Mouse (Mus musculus) forebrain, embryonic 10.5 days (tissue): ENCODE results near the gene Kcnn3. TPM values are rescaled to one million over a fixed set of nuclear protein-coding genes. Genes with fewer than 3 reads are reported as not detected.
A peak's percentile ranks its signal among the peaks of the same experiment; 100 is the strongest.

Source experiments
- DNase-seq: peaks from one replicate; pipeline ENCODE4 v3.0.0-alpha.2; 2017; ENCODE audit warnings: low spot score; ENCODE audit errors: extremely low spot score
- H3K27ac ChIP-seq: fragments of 300-500 bp; sonication (generic); 2 replicates; pipeline ENCODE4 v1.5.1; 2016; ENCODE audit warnings: mild to moderate bottlenecking
- H3K27me3 ChIP-seq: fragments of 300-500 bp; sonication (generic); 2 replicates; pipeline ENCODE4 v1.6.1; 2016; ENCODE audit warnings: mild to moderate bottlenecking; ENCODE audit not compliant: poor library complexity, severe bottlenecking
- H3K36me3 ChIP-seq: fragments of 300-500 bp; sonication (generic); replicated peaks from 2 replicates; pipeline ENCODE4 v1.6.1; 2016; ENCODE audit warnings: mild to moderate bottlenecking, moderate library complexity
- H3K4me1 ChIP-seq: fragments of 300-500 bp; sonication (generic); 2 replicates; pipeline ENCODE4 v1.6.1; 2016
- H3K4me3 ChIP-seq: fragments of 300-500 bp; sonication (generic); 2 replicates; pipeline ENCODE4 v1.5.1; 2016; ENCODE audit warnings: mild to moderate bottlenecking, moderate library complexity
- H3K9me3 ChIP-seq: fragments of 300-500 bp; sonication (generic); 2 replicates; pipeline ENCODE4 v1.6.1; 2016; ENCODE audit warnings: mild to moderate bottlenecking, moderate library complexity
- WGBS: fragments of 180-500 bp; shearing (Covaris S2); methylation state at CpG from one replicate; pipeline ENCODE4 v1.1.7; 2016; 5-methylcytosine and 5-hydroxymethylcytosine counted together
- polyA plus RNA-seq: library from polyadenylated mRNA; unstranded; fragments of >200 nt; fragmentation: Nextera tagmentation; extraction: Ambion mirVana; gene quantifications from 2 replicates; pipeline ENCODE4 v1.2.1, GENCODE M21; 2016

Kcnn3 gene
- polyA plus RNA-seq, 1 experiment from 2014 or later, result 0.81 TPM

DNA sequence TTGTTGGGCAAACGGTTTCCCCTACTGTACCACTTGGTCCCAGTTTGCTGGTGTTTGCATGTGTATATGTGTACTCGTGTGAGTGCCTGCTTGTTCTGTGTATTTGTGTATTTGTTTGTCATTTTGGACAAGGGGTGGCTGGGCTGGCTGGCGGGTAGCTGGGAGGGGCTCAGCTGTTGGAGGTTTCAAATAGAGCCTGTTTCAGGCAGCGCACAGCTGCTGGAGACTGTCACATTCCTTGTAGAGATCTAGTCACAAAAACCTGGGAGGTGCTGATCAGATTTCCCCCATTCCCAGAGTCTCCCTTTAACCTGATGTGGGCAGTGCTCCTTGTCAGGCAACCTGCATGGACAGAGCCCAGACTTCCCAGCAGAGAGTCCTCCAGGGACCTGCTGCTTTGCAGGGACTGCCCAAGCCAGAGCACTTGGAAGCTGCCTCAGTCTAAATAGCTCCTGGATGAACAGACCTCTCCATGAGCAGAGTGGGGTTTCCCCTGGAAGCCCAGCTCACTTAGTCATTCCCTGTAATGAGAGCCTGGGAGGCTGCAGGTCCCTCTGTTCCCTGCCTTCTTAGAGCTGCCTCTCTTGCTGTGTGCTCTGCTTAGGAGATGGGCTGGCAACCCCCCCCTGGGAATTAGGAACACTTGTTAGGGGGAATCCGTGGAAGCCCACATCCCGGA, 2.6 kb downstream of the Kcnn3 start:
- Histone ChIP-seq H3K36me3 (no peaks in the 10 kb centered on the region), H3K9me3 (no peaks in the 10 kb centered on the region), H3K4me3 (peak overlapping the region; percentile 60), H3K27ac (no peak overlapping the region), H3K4me1 (peaks cover 50% of the 10 kb centered on the region), H3K27me3 (peaks cover 61% of the 10 kb centered on the region)
- no peak for DNase-seq
- WGBS, result 36% methylated on average over 6 of the region's 6 CpGs

DNA sequence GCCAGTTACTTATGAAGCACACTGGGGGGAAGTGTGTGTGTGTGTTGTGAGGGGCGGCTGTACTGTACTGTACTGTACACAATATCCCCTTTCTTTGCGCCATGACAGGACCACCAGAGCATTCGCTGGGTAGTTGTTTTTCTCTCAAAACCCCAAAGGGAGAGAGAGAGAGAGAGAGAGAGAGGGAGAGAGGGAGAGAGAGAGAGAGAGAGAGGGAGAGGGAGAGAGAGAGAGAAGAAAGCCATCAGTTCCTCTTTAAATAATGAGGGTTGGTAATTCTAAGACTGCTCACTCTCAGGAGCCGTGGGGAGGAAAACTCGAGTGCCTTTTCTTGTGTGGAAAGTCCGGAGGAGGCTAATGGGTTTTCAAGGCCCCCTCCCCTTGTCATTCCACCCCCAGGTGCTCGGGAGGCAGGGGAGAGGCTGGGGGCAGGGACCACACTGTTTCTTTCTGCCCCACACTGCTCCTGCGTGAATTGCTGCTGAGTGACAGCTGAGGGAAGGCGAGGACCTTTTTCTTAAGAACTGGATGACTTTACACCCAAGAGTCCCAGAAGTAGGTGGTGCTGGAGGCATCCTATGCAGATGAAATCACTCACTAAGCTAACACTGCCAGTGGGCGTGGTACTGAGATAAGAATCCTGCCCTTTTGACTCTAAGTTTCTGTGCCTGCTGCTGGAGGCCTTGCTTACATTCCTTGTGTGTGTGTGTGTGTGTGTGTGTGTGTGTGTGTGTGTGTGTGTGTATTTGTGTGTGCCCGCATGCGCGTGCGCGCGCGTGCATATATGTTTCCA, 6.5 kb downstream of the Kcnn3 start:
- peaks cover 34% of the 10 kb centered on the region for H3K27me3 ChIP-seq
- H3K36me3 ChIP-seq, result no peaks in the 10 kb centered on the region
- no peaks in the 10 kb centered on the region for H3K9me3 ChIP-seq
- no peak overlapping the region for H3K4me3 ChIP-seq
- peaks cover 29% of the 10 kb centered on the region for H3K4me1 ChIP-seq
- no peak for DNase-seq
- WGBS, result 72% methylated on average over 17 of the region's 17 CpGs
- no peak overlapping the region for H3K27ac ChIP-seq

DNA sequence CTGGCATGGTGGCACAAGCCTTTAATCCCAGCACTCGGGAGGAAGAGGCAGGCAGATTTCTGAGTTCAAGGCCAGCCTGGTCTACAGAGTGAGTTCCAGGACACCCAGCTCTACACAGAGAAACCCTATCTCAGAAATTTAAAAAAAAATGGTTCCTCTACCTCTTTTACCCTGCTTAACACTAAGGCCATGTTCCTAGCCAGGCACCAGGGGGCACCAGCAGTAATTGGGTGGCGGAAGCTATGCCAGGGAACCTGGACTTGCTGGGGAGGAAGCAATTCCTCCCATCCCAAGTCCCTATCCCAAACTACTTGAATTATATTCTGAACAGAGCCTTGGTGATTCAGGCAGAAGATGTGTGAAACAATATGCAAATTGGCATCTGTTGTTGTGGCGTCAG, 9.8 kb downstream of the Kcnn3 start:
- DNase-seq, result no peak
- H3K9me3 ChIP-seq, result no peaks in the 10 kb centered on the region
- H3K4me1 ChIP-seq, result peaks cover 14% of the 10 kb centered on the region
- H3K36me3 ChIP-seq, result no peaks in the 10 kb centered on the region
- 84% methylated on average over 3 of the region's 3 CpGs for WGBS
- no peak overlapping the region for H3K27ac ChIP-seq
- H3K4me3 ChIP-seq, result no peak overlapping the region
- 0 out of 2 replicates have a peak, but pooled peaks cover 6% of the 10 kb centered on the region for H3K27me3 ChIP-seq

DNA sequence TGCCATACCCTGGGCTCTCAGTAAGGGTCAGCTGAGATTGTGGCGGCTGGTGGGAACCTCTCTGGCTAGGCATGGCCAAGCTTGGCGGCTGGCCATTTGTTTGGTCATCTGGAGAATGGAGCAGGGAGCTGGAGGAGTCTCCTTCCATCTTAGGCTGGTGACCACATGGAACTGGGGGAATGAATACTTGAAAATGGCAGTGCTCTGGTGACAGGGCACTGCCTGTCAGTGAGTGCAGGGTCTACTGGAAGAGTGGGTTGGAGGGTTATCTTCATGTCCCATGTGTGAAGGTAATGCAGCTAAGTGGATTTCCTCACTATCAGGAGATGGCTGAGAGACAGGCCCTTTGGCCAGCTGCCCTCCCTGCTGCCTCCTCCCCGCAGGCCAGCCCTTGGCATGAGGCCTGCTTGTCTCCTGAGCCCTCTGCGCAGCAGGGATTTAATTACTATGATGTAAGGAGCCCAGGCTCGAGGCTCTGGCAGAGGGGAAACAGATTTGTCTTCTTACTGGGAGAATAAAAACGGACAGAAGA, 14.7 kb downstream of the Kcnn3 start:
- H3K4me3 ChIP-seq, result no peak overlapping the region
- DNase-seq, result no peak
- H3K4me1 ChIP-seq, result peaks cover 3% of the 10 kb centered on the region
- H3K9me3 ChIP-seq, result no peaks in the 10 kb centered on the region
- H3K36me3 ChIP-seq, result no peaks in the 10 kb centered on the region
- no peaks in the 10 kb centered on the region for H3K27me3 ChIP-seq
- 62% methylated on average over 6 of the region's 6 CpGs for WGBS
- no peak overlapping the region for H3K27ac ChIP-seq

DNA sequence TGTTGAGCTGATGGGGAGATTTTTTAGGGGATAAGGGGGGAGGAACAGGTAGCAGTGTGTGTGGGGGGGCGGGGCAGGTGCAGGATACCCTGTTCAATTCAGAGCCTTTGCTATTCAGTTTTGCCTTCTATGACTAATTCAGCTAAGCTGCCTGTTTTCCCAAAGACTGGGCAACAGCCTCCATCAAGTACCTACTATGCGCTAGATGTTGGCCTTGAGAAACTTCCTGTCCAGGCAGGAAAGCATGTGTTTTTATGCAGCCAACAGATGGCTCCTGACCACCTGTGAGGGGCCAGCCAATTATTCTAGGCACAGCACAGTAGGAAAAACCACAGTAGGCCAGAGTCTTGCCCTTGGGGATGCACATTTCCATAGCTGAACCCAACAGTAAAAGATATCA, 15.2 kb downstream of the Kcnn3 start:
- WGBS, result 88% methylated on average over 2 of the region's 2 CpGs
- Histone ChIP-seq H3K9me3 (no peaks in the 10 kb centered on the region), H3K4me3 (no peak overlapping the region), H3K27ac (no peak overlapping the region), H3K36me3 (no peaks in the 10 kb centered on the region), H3K4me1 (peaks cover 3% of the 10 kb centered on the region), H3K27me3 (no peaks in the 10 kb centered on the region)
- DNase-seq, result no peak

DNA sequence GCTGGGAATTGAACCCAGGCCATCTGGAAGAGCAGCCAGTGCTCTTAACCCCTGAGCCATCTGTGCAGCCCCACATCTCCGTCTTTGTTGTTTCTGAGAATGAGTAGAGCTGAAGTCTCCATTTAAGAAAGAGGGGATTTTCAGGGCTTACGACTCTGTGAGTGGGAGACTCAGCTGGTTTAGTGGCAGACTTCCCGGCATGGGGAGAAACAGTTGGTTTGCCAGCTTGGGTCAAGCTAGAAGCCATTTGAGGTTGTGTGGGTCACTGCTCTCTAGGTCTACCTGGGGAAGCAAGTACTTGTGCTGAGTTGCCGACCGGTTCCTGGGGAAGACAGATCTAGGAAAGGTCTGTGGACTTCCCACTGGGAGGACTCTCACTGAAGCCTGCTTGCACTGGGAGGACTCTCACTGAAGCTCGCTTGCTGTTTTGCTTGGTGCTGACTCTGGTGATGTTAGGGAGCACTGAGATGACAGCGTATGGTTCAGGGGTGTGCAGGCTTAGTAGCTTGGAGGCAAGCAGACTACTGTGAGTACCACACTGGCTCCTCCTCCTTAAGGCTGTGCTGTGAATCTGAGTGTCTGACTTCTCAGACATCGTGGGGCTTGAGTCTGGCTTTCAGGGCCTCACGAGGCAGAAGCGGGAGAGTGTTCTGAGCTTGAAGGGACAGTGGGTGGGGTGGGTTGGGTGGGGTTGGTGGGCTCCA, 19.2 kb downstream of the Kcnn3 start:
- WGBS, result 87% methylated on average over 10 of the region's 10 CpGs
- no peak overlapping the region for H3K4me3 ChIP-seq
- peaks cover 7% of the 10 kb centered on the region for H3K4me1 ChIP-seq
- no peak for DNase-seq
- no peaks in the 10 kb centered on the region for H3K9me3 ChIP-seq
- no peaks in the 10 kb centered on the region for H3K27me3 ChIP-seq
- no peaks in the 10 kb centered on the region for H3K36me3 ChIP-seq
- H3K27ac ChIP-seq, result no peak overlapping the region

DNA sequence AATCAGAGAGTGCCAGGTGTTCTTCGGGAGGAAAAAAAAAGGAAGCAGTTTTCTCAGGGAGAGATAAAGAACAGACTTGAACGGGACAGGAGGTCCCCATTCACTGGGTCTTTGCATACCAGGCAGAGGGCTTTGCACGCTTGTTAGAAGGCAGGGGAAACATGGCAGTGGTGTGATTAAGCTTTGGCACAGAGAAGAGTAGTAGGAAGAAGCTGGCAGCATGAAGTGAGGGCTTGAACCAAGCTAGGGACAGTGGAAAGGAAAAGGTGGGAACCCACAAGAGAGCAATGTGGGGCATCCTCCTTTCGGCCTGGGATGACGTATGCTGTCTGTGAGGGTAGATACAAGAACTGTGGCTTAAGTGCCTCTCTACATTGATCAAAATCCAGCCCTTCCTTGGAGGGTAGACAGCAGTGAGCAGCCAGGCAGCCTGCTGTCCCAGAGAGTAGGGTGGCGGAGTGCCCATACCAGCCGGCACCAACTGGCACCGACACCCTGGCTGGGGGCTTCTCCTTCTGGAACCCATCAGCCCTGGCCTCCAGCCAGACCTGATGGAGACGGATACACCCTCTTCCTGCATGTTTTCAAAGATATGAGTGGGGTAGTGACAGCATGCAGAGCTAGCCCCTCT, 19.9 kb downstream of the Kcnn3 start:
- Histone ChIP-seq H3K4me3 (no peak overlapping the region), H3K27ac (no peak overlapping the region), H3K4me1 (peaks cover 5% of the 10 kb centered on the region), H3K9me3 (no peaks in the 10 kb centered on the region), H3K36me3 (no peaks in the 10 kb centered on the region), H3K27me3 (no peaks in the 10 kb centered on the region)
- DNase-seq, result no peak
- WGBS, result 80% methylated on average over 9 of the region's 9 CpGs

DNA sequence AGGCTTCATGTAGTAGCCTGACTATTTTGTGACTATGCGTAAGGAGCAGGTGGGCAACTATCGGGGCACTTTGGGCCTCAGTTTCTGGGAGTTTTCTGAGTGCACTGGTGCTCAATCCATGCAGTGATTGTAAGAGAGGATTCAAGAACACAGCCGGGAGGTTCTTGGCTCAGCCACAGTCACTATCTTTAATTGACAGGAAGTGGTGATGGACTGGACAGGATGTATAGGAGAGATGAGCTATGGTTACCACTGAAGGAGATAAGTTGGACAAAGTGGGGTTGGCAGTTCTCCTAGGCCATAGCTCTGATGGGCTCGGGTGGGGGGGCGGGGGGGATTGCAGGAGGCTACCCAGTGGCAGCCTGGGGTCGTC, 20.4 kb downstream of the Kcnn3 start:
- H3K4me3 ChIP-seq, result no peak overlapping the region
- H3K36me3 ChIP-seq, result no peaks in the 10 kb centered on the region
- H3K27ac ChIP-seq, result no peak overlapping the region
- 90% methylated on average over 6 of the region's 6 CpGs for WGBS
- H3K4me1 ChIP-seq, result peaks cover 4% of the 10 kb centered on the region; the same call in 1 of the 2 replicates
- no peaks in the 10 kb centered on the region for H3K9me3 ChIP-seq
- no peak for DNase-seq
- H3K27me3 ChIP-seq, result no peaks in the 10 kb centered on the region

DNA sequence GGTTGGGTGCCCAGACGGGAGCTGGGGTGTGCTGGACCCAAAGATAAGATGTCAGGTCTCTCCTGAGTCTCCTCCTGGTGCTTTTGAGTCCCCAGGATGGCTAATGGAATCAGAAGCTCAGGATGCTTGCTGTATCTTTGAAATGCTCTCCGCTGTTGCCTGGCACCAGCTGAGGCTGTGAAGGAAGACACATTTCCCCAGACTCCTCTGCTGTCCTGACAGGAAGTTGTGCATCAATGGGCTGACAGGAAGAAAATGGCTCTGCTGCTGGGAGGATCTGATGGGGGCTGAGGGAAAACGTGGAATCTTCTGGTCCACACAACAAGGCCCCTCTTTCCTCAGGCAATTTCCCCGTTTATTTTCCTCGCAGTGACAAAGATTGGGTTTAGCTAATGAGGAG, 27.0 kb downstream of the Kcnn3 start:
- Histone ChIP-seq H3K27me3 (no peaks in the 10 kb centered on the region), H3K27ac (no peak overlapping the region), H3K36me3 (no peaks in the 10 kb centered on the region), H3K4me1 (peaks cover 4% of the 10 kb centered on the region; the same call in 1 of the 2 replicates), H3K4me3 (no peak overlapping the region), H3K9me3 (no peaks in the 10 kb centered on the region)
- WGBS, result 60% methylated on average over 5 of the region's 5 CpGs
- no peak for DNase-seq

DNA sequence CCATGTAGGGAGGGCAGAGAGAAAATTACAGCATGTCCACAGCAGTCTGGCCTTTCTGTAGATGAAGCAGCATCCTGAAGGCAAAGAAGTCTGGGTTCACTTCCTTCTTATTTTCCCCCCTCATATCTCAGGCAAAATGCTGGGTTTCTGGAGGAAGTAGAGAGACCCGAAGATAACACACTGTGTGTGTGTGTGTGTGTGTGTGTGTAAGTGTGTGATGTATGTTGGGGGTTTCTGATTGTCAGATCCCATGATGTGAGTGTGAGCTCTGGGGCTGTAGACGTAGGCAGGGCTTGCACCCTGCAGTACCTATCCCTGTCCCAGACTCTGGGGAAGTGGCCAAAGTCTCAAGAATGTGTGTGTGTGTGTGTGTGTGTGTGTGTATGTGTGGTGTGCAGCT, 28.8 kb downstream of the Kcnn3 start:
- WGBS, result 93% methylated on average over 2 of the region's 2 CpGs
- Histone ChIP-seq H3K4me1 (no peaks in the 10 kb centered on the region), H3K4me3 (no peak overlapping the region), H3K27ac (no peak overlapping the region), H3K9me3 (no peaks in the 10 kb centered on the region), H3K36me3 (no peaks in the 10 kb centered on the region), H3K27me3 (no peaks in the 10 kb centered on the region)
- no peak for DNase-seq

DNA sequence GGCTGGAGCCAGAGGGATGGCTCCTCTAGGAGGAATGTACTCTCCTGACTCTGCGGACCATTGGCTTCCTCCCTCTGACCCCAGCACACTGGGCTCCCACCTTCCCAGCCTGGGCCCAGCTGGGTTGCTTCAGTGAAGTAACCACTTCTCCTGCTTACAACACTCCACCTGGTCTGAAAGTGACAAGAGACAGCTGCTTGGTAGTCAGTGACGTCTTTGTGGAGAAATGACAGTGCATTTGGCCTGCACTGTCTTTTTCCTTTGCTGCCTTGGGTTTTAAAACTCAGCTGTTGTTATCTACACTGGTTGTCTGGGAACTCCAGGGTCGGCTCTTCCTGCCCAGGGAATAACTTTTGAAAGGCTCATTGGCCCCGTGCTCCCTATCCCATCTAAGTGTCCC, 29.5 kb downstream of the Kcnn3 start:
- H3K4me3 ChIP-seq, result no peak overlapping the region
- 75% methylated on average over 4 of the region's 4 CpGs for WGBS
- DNase-seq, result no peak
- H3K9me3 ChIP-seq, result no peaks in the 10 kb centered on the region
- no peaks in the 10 kb centered on the region for H3K36me3 ChIP-seq
- no peaks in the 10 kb centered on the region for H3K4me1 ChIP-seq
- no peak overlapping the region for H3K27ac ChIP-seq
- H3K27me3 ChIP-seq, result no peaks in the 10 kb centered on the region

DNA sequence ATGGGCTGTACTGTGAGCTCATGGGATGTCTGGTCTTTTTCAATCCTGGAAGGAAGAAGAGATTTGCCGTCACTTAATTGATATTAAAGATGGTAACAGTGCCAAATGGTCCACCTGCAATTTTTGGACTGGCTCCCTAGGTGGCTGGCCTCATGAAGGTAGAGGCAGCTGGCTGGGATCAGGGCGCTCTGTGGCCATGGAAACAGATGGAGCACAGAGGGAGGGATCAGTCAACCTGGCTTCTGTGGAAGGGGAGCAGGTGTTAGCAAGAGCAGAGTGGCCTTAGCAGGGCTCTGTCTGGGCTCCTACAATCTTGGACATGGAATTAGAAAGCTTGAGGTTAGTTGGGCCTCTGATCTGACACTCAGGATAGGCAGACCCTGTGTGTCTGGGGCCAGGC, 31.9 kb downstream of the Kcnn3 start:
- 91% methylated on average over 2 of the region's 2 CpGs for WGBS
- DNase-seq, result no peak
- H3K36me3 ChIP-seq, result no peaks in the 10 kb centered on the region
- H3K4me1 ChIP-seq, result no peaks in the 10 kb centered on the region
- H3K9me3 ChIP-seq, result no peaks in the 10 kb centered on the region
- no peak overlapping the region for H3K4me3 ChIP-seq
- no peaks in the 10 kb centered on the region for H3K27me3 ChIP-seq
- H3K27ac ChIP-seq, result no peak overlapping the region
